Comparison of ENCODE assay signal across 14 mouse cellular contexts in the genomic region with DNA sequence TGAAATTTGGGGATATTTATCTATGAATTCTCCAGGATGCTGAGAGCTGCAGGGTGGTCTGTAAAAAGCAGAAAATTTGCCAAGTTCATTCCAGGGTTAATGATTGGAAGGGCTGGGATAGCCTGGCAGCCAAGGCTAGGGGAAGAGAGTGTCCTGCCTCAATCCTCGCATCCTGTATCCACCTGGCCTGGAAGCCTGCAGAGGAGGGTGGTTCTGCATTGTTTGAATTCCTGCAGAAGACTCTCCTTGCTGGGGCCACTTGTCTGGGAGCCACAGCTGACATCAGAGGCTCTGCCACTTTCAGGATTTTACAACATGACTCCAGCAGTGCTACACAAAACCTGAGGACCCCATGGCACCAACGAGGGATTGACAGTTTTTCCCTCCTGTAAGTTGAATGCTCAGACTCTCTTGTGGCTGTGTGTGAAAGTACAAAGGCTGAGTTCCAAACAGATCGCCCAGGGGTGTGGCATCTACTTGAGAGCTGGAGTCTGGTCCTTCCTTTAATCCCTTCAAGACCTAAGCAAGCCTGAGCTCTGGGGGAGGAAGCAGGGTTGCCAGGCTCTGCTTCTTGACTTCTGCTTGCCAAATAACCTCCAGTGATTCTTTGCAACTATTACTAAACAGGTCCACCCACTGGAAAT. TPM values are rescaled to one million over a fixed set of nuclear protein-coding genes. Genes with fewer than 3 reads are reported as not detected.
DNase-seq lines count a peak whose midpoint lies in the region; TF ChIP-seq lines count a peak whose summit lies in the region.
"Had no signal": no experiment of that assay in that cellular context is flagged by ENCODE, and none has a peak within 500 bp of the region (broad histone marks: within the 10 kb centered on the region; RNA-seq: fewer than 3 reads in every experiment).

No protein-coding gene starts in this region.

- H3K36me3 ChIP-seq in heart, adult 2 months (ENCODE audit: control insufficient read depth, insufficient read depth, low read length): peaks cover 3% of the 10 kb centered on the region
- no peaks in the 10 kb centered on the region for H3K36me3 ChIP-seq in midbrain, embryonic 10.5 days
- H3K36me3 ChIP-seq: hindbrain, embryonic 10.5 days had no signal

- H3K27me3 ChIP-seq in heart, adult 2 months (ENCODE audit: control insufficient read depth, insufficient read depth, low read length): no peaks in the 10 kb centered on the region
- H3K27me3 ChIP-seq in midbrain, embryonic 10.5 days (ENCODE audit: low read depth, poor library complexity, severe bottlenecking): no peaks in the 10 kb centered on the region
- H3K27me3 ChIP-seq: CH12.LX had no signal

- H3K79me2 ChIP-seq in heart, adult 2 months (replicated peaks; ENCODE audit: control insufficient read depth, insufficient read depth, low read length): no peaks in the 10 kb centered on the region

- H3K27ac ChIP-seq in heart, adult 2 months: peak overlapping the region; percentile 76
- H3K27ac ChIP-seq in midbrain, embryonic 10.5 days (replicated peaks): no peak overlapping the region
- H3K27ac ChIP-seq: hindbrain, embryonic 10.5 days had no signal

- intact Hi-C loops in heart, adult 2 months (cut with DNase I): loop anchor here (5.0 kb wide), 1 partner anchor 156 kb away; no protein-coding TSS in a partner anchor
- intact Hi-C loops in heart, postnatal 10 days (cut with DNase I): no loop called here

- H3K9me3 ChIP-seq in midbrain, embryonic 10.5 days (replicated peaks): no peaks in the 10 kb centered on the region
- H3K9me3 ChIP-seq: hindbrain, embryonic 10.5 days had no signal

- TF ChIP-seq EP300 in heart, adult 2 months (IDR thresholded peaks at IDR 0.05; ENCODE audit: insufficient read depth, low read depth, low read length): no peak

- H3K4me3 ChIP-seq in heart, adult 2 months: no peak overlapping the region
- no peak overlapping the region for H3K4me3 ChIP-seq in midbrain, embryonic 10.5 days
- H3K4me3 ChIP-seq: erythroblast, embryonic 14.5 days; hindbrain, embryonic 10.5 days had no signal

- peak overlapping the region; percentile 3; the same call in 1 of the 2 replicates for H3K9ac ChIP-seq in heart, adult 2 months (ENCODE audit: low read depth, low read length)

- TF ChIP-seq POLR2A in heart, adult 2 months (IDR thresholded peaks at IDR 0.05; ENCODE audit: insufficient read depth, low read depth, low read length): no peak

- WGBS in heart, adult 2 months: 25% methylated on average over 3 of the region's 3 CpGs
- WGBS in midbrain, embryonic 10.5 days: 29% methylated on average over 3 of the region's 3 CpGs

- H3K4me1 ChIP-seq in heart, adult 2 months (ENCODE audit: control insufficient read depth, insufficient read depth, low read length): peaks cover 9% of the 10 kb centered on the region
- peaks cover 25% of the 10 kb centered on the region for H3K4me1 ChIP-seq in midbrain, embryonic 10.5 days

- no peak for DNase-seq in heart, adult 2 months
- DNase-seq in heart, adult 9 months (ENCODE audit: low spot score in 2 of 2): no peak
- DNase-seq in lung, adult 18-20 months: peak; percentile 47 to 58
- no peak for DNase-seq in lung, postnatal 14 days
- peak; percentile 32 to 42 for DNase-seq in heart, postnatal 10 days
- DNase-seq in lung, postnatal 4 days: peak; percentile 33 to 55
- DNase-seq in midbrain, embryonic 10.5 days (ENCODE audit: low spot score): no peak
- no peak for DNase-seq in urinary bladder, postnatal 4 days (ENCODE audit: low spot score in 2 of 2)
- DNase-seq: adrenal gland, postnatal 36 days; midbrain, embryonic 14.5 days; thymus, adult 18-20 months had no signal

- TF ChIP-seq CTCF in heart, adult 2 months (IDR thresholded peaks at IDR 0.05): no peak

RNA-seq across cellular contexts. Expression of a gene that starts 12.4 kb away (rescaled TPM):
- total RNA-seq in heart, adult 2 months (2021): 10 to 100 TPM; 31.4 to 33.2 TPM
- polyA plus RNA-seq in heart, adult 2 months (2012; rRNA removed): 17.3 and 28.7 TPM in 2 replicates
- 10 to 100 TPM; 44.5 to 51.4 TPM for total RNA-seq in heart, postnatal 10 days (2021)
- 18.0 and 19.2 TPM in 2 replicates for polyA plus RNA-seq in midbrain, embryonic 10.5 days (2016; fragmentation: Nextera tagmentation; extraction: Ambion mirVana)

Comparison
In these comparisons a context has a peak if more than half of its experiments do, and no peak if none do; other contexts are left out.
1. DNase-seq: peak in lung, adult 18-20 months (2 of 2), heart, postnatal 10 days (2 of 2) and lung, postnatal 4 days (2 of 2); none in heart, adult 2 months (0 of 2), heart, adult 9 months (0 of 2), lung, postnatal 14 days (single experiment), midbrain, embryonic 10.5 days (single experiment) and urinary bladder, postnatal 4 days (0 of 2).